Mouse (Mus musculus): ENCODE data around the gene Mctp2. TPM values are rescaled to one million over a fixed set of nuclear protein-coding genes. Genes with fewer than 3 reads are reported as not detected.

Gene Mctp2
- polyA plus RNA-seq, 1 experiment: not detected

- H3K4me1 ChIP-seq (ENCODE audit: control insufficient read depth, insufficient read depth, low read length): no peaks in the 10 kb centered on the region
- no peak overlapping the region for H3K4me3 ChIP-seq (ENCODE audit: insufficient read depth, low read depth, low read length)
- TF ChIP-seq CTCF (IDR thresholded peaks at IDR 0.05; ENCODE audit: insufficient read depth, low read depth, low read length): no peak
- H3K27ac ChIP-seq (ENCODE audit: insufficient read depth, low read depth, low read length): no peak overlapping the region
- 95% methylated on average over 9 of the region's 9 CpGs for WGBS
Observed at GRCm38 (mm10) chr7:72241269-72241668, 65.1 kb downstream of the Mctp2 start.

- no peak for TF ChIP-seq CTCF (IDR thresholded peaks at IDR 0.05; ENCODE audit: insufficient read depth, low read depth, low read length)
- no peak for TF ChIP-seq POLR2A (IDR thresholded peaks at IDR 0.05; ENCODE audit: insufficient read depth, low read depth, low read length)
- Histone ChIP-seq H3K4me3 (ENCODE audit: insufficient read depth, low read depth, low read length) (no peak overlapping the region), H3K4me1 (ENCODE audit: control insufficient read depth, insufficient read depth, low read length) (no peaks in the 10 kb centered on the region), H3K27ac (ENCODE audit: insufficient read depth, low read depth, low read length) (no peak overlapping the region)
- WGBS: 33% methylated on average over 3 of the region's 3 CpGs
Observed at GRCm38 (mm10) chr7:72239782-72240493, 66.5 kb downstream of the Mctp2 start.

- TF ChIP-seq POLR2A (IDR thresholded peaks at IDR 0.05; ENCODE audit: insufficient read depth, low read depth, low read length) (no peak), CTCF (IDR thresholded peaks at IDR 0.05; ENCODE audit: insufficient read depth, low read depth, low read length) (no peak; the same call in 1 of the 2 replicates)
- Histone ChIP-seq H3K4me1 (ENCODE audit: control insufficient read depth, insufficient read depth, low read length) (no peaks in the 10 kb centered on the region), H3K4me3 (ENCODE audit: insufficient read depth, low read depth, low read length) (no peak overlapping the region), H3K27ac (ENCODE audit: insufficient read depth, low read depth, low read length) (no peak overlapping the region)
- WGBS: 48% methylated on average over 4 of the region's 4 CpGs
Observed at GRCm38 (mm10) chr7:72238575-72238974, 67.8 kb downstream of the Mctp2 start.

GRCm38 (mm10) chr7:72234433-72234998 is 71.9 kb downstream of the Mctp2 start:
- no peak for TF ChIP-seq POLR2A (IDR thresholded peaks at IDR 0.05; ENCODE audit: insufficient read depth, low read depth, low read length)
- TF ChIP-seq CTCF (IDR thresholded peaks at IDR 0.05; ENCODE audit: insufficient read depth, low read depth, low read length): no peak
- Histone ChIP-seq H3K27ac (ENCODE audit: insufficient read depth, low read depth, low read length) (no peak overlapping the region), H3K4me1 (ENCODE audit: control insufficient read depth, insufficient read depth, low read length) (no peaks in the 10 kb centered on the region), H3K4me3 (ENCODE audit: insufficient read depth, low read depth, low read length) (no peak overlapping the region)
- WGBS: 85% methylated on average over 6 of the region's 6 CpGs

DNA sequence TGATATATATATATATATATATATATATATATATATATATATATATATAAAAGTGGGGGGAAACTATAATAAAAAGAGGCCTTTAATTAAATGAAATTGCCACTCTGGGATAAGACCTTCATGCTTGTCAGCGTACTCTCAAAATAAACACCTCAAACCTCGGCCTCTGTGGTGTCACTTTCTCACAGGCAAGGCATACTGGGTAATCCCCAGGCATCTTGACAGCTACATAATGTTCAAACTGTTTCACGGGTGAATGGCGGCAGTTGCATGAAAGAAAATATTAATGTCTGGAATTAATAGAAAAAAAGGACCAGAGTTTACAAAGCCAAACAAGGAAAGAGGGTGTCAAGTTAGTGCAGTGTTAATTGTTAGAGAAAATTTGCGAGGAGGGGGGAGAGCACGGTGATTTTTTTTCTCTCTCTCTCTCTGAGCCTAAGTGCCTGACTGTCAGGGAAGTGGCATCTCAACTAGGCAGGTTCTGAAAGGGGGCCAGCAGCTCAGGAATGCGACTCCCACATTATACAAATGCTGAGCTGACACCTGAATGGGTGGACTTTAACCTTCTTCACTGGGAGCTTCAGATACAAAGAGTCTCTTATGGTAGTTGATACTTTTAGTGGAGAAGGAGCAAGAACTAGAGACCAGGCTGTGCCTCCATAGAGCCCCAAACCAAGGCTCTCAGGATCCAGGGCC is 75.1 kb downstream of the Mctp2 start:
- WGBS: 63% methylated on average over 7 of the region's 7 CpGs
- no peak for TF ChIP-seq CTCF (IDR thresholded peaks at IDR 0.05; ENCODE audit: insufficient read depth, low read depth, low read length)
- no peak for TF ChIP-seq POLR2A (IDR thresholded peaks at IDR 0.05; ENCODE audit: insufficient read depth, low read depth, low read length)
- Histone ChIP-seq H3K27ac (ENCODE audit: insufficient read depth, low read depth, low read length) (no peak overlapping the region), H3K4me3 (ENCODE audit: insufficient read depth, low read depth, low read length) (no peak overlapping the region), H3K4me1 (ENCODE audit: control insufficient read depth, insufficient read depth, low read length) (no peaks in the 10 kb centered on the region)

GRCm38 (mm10) chr7:72229925-72230324 is 76.5 kb downstream of the Mctp2 start:
- H3K4me1 ChIP-seq (ENCODE audit: control insufficient read depth, insufficient read depth, low read length): no peaks in the 10 kb centered on the region
- WGBS: 49% methylated on average over 7 of the region's 7 CpGs
- H3K4me3 ChIP-seq (ENCODE audit: insufficient read depth, low read depth, low read length): no peak overlapping the region
- H3K27ac ChIP-seq (ENCODE audit: insufficient read depth, low read depth, low read length): no peak overlapping the region
- TF ChIP-seq POLR2A (IDR thresholded peaks at IDR 0.05; ENCODE audit: insufficient read depth, low read depth, low read length) (no peak), CTCF (IDR thresholded peaks at IDR 0.05; ENCODE audit: insufficient read depth, low read depth, low read length) (no peak)

- WGBS: 71% methylated on average over 5 of the region's 5 CpGs
- H3K4me3 ChIP-seq (ENCODE audit: insufficient read depth, low read depth, low read length): no peak overlapping the region
- H3K27ac ChIP-seq (ENCODE audit: insufficient read depth, low read depth, low read length): no peak overlapping the region
- TF ChIP-seq CTCF (IDR thresholded peaks at IDR 0.05; ENCODE audit: insufficient read depth, low read depth, low read length): no peak
- TF ChIP-seq POLR2A (IDR thresholded peaks at IDR 0.05; ENCODE audit: insufficient read depth, low read depth, low read length): no peak
- H3K4me1 ChIP-seq (ENCODE audit: control insufficient read depth, insufficient read depth, low read length): no peaks in the 10 kb centered on the region
Observed at GRCm38 (mm10) chr7:72223558-72223957, 82.8 kb downstream of the Mctp2 start.

DNA sequence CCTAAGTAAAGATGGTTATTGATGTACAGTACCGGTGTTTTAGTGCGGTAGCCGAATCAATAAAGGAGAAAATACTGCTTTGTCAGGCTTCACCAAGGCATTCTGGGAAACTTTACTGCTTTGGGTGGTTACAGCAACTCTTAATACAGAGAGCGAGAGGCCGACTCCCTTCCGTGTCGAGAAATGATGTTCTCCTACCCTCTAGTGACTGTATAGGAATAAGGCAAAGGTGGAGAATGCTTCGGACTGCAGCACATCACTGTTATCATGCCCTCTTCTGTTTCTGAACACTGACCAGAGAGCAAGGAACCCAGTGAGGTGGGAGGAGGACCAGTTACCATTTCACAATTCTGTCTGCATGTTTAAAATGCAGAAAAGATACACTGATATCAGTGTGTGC is 83.9 kb downstream of the Mctp2 start:
- TF ChIP-seq POLR2A (IDR thresholded peaks at IDR 0.05; ENCODE audit: insufficient read depth, low read depth, low read length) (no peak), CTCF (IDR thresholded peaks at IDR 0.05; ENCODE audit: insufficient read depth, low read depth, low read length) (no peak)
- Histone ChIP-seq H3K27ac (ENCODE audit: insufficient read depth, low read depth, low read length) (no peak overlapping the region), H3K4me3 (ENCODE audit: insufficient read depth, low read depth, low read length) (no peak overlapping the region), H3K4me1 (ENCODE audit: control insufficient read depth, insufficient read depth, low read length) (no peaks in the 10 kb centered on the region)
- WGBS: 85% methylated on average over 8 of the region's 8 CpGs

GRCm38 (mm10) chr7:72218048-72218447 is 88.4 kb downstream of the Mctp2 start:
- 55% methylated on average over 7 of the region's 7 CpGs for WGBS

More at GRCm38 (mm10) chr7:72218048-72218447, 88.4 kb downstream of the Mctp2 start:
- TF ChIP-seq CTCF (IDR thresholded peaks at IDR 0.05; ENCODE audit: insufficient read depth, low read depth, low read length) (no peak), POLR2A (IDR thresholded peaks at IDR 0.05; ENCODE audit: insufficient read depth, low read depth, low read length) (no peak)
- no peaks in the 10 kb centered on the region for H3K4me1 ChIP-seq (ENCODE audit: control insufficient read depth, insufficient read depth, low read length)
- no peak overlapping the region for H3K4me3 ChIP-seq (ENCODE audit: insufficient read depth, low read depth, low read length)
- no peak overlapping the region for H3K27ac ChIP-seq (ENCODE audit: insufficient read depth, low read depth, low read length)

All from olfactory bulb, adult 2 months (tissue).